Mouse (Mus musculus) liver, postnatal 0 days (tissue): ENCODE results near the gene Fndc4.

Experiments used
- CTCF ChIP-seq: sonication (generic); IDR thresholded peaks from 2 replicates; pipeline ENCODE4 v1.5.1; 2016; ENCODE audit warnings: antibody characterized with exemption, low read depth
- EP300 ChIP-seq: IDR thresholded peaks from 2 replicates; pipeline ENCODE4 v1.6.1; 2016; ENCODE audit warnings: antibody characterized with exemption, low read depth, mild to moderate bottlenecking

DNA sequence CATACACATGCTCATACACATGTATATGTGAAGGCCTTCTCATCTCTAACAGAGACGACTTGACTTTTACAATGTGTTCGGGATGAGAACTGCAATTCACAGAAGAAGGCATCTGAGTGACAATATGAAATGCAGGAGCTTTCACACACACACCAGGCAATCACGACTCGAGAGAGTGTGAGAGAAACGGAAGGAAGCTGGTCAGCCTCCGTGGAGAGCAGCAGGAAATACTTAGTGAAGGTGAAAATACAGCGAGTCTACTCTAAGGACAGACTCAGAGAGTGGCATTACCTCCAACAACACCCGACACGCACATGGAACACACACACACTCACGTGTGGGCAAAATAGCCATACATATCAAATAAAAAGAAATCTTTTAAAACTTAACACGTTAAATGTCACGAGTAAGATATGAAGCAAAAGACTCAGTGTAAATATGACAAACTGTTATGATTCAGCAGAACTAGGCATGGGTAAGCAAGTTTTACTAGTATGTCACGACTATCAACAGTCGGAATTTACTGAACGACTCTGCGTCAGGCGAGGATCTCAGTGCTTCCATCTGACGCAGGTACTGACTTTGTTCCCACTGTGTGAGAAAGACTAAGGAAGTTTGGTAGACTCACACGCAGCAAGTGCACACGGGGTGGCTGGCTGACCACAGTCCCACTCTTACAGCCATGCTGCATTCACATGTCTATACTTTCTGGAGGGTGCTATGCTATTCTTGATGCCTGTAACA lies 16.5 kb downstream of the Fndc4 start:
- no peak for TF ChIP-seq CTCF
- no peak for TF ChIP-seq EP300
